Mouse (Mus musculus): ENCODE measurements at regions not wholly inside any gene's neighbourhood (a gene's known extent, or its start where the extent isn't known, plus 50 kb on each side); places are given as distances from the start of the nearest gene placed in this dataset.

GRCm38 (mm10) chr15:67048621-67049020 lies 547.9 kb upstream of the Lrrc6 start:
- Histone ChIP-seq H3K4me3 (ENCODE audit: low read depth, low read length) (no peak overlapping the region), H3K9me3 (replicated peaks) (no peaks in the 10 kb centered on the region), H3K4me1 (ENCODE audit: insufficient read depth, low read depth, low read length) (peaks cover 4% of the 10 kb centered on the region; the same call in 1 of the 2 replicates), H3K36me3 (replicated peaks) (no peaks in the 10 kb centered on the region), H3K27me3 (ENCODE audit: insufficient read depth, low read length) (peaks cover 19% of the 10 kb centered on the region)
- peak; percentile 28; the same call in 1 of the 2 replicates for ATAC-seq (ENCODE audit: extremely low read depth, insufficient number of reproducible peaks, low FRiP score, poor library complexity, severe bottlenecking)
- DNase-seq (ENCODE audit: low spot score): no peak
- TF ChIP-seq CTCF (IDR thresholded peaks at IDR 0.05; ENCODE audit: low read depth, low read length) (no peak), GATA1 (IDR thresholded peaks at IDR 0.05; ENCODE audit: borderline replicate concordance, low read length) (no peak), GATA2 (IDR thresholded peaks at IDR 0.05; ENCODE audit: borderline replicate concordance, low read depth, low read length) (no peak), POLR2AphosphoS5 (IDR thresholded peaks at IDR 0.05; ENCODE audit: insufficient replicate concordance, low read depth, low read length) (no peak), TAL1 (conservative IDR thresholded peaks at IDR 0.05; ENCODE audit: low read depth, low read length) (no peak)

- Histone ChIP-seq H3K9me3 (replicated peaks) (no peaks in the 10 kb centered on the region), H3K27me3 (ENCODE audit: insufficient read depth, low read length) (peaks cover 19% of the 10 kb centered on the region), H3K4me1 (ENCODE audit: insufficient read depth, low read depth, low read length) (peaks cover 4% of the 10 kb centered on the region; the same call in 1 of the 2 replicates), H3K36me3 (replicated peaks) (no peaks in the 10 kb centered on the region), H3K4me3 (ENCODE audit: low read depth, low read length) (no peak overlapping the region)
- DNase-seq (ENCODE audit: low spot score): no peak
- ATAC-seq (ENCODE audit: extremely low read depth, insufficient number of reproducible peaks, low FRiP score, poor library complexity, severe bottlenecking): no peak
- TF ChIP-seq POLR2AphosphoS5 (IDR thresholded peaks at IDR 0.05; ENCODE audit: insufficient replicate concordance, low read depth, low read length): no peak
- no peak for TF ChIP-seq CTCF (IDR thresholded peaks at IDR 0.05; ENCODE audit: low read depth, low read length)
- TF ChIP-seq GATA2 (IDR thresholded peaks at IDR 0.05; ENCODE audit: borderline replicate concordance, low read depth, low read length): no peak
- no peak for TF ChIP-seq TAL1 (conservative IDR thresholded peaks at IDR 0.05; ENCODE audit: low read depth, low read length)
- no peak for TF ChIP-seq GATA1 (IDR thresholded peaks at IDR 0.05; ENCODE audit: borderline replicate concordance, low read length)
Measured at GRCm38 (mm10) chr15:67048148-67048547, 547.4 kb upstream of the Lrrc6 start.

- H3K36me3 ChIP-seq (replicated peaks): no peaks in the 10 kb centered on the region
- H3K27me3 ChIP-seq (ENCODE audit: insufficient read depth, low read length): peaks cover 22% of the 10 kb centered on the region
- peaks cover 5% of the 10 kb centered on the region; the same call in 1 of the 2 replicates for H3K4me1 ChIP-seq (ENCODE audit: insufficient read depth, low read depth, low read length)
- no peak for TF ChIP-seq POLR2AphosphoS5 (IDR thresholded peaks at IDR 0.05; ENCODE audit: insufficient replicate concordance, low read depth, low read length)
- TF ChIP-seq GATA2 (IDR thresholded peaks at IDR 0.05; ENCODE audit: borderline replicate concordance, low read depth, low read length): no peak
- no peak for TF ChIP-seq TAL1 (conservative IDR thresholded peaks at IDR 0.05; ENCODE audit: low read depth, low read length)
- no peak for TF ChIP-seq GATA1 (IDR thresholded peaks at IDR 0.05; ENCODE audit: borderline replicate concordance, low read length)
- TF ChIP-seq CTCF (IDR thresholded peaks at IDR 0.05; ENCODE audit: low read depth, low read length): no peak
- no peak for DNase-seq (ENCODE audit: low spot score)
- ATAC-seq (ENCODE audit: extremely low read depth, insufficient number of reproducible peaks, low FRiP score, poor library complexity, severe bottlenecking): no peak
- no peak overlapping the region for H3K4me3 ChIP-seq (ENCODE audit: low read depth, low read length)
- no peaks in the 10 kb centered on the region for H3K9me3 ChIP-seq (replicated peaks)
Measured at GRCm38 (mm10) chr15:67045920-67046804, 545.5 kb upstream of the Lrrc6 start.

DNA sequence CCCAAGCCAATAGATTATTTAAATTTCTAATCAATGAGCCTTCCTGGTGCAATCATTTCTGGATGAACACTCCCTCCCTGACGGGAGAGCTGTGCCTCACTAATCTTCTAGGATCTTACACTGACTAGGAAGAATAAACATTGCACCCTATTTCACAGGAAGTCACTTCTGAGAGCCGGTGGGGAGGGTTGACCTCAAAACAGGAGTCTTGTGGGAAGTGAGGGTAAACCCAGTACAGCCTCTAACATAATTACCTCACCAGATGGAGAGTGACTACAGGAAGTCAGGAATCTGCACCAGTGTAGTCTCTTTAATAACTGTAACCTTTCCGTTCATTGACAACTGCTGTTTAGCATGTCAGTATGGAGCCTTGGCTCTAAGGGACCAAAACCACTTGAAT lies 544.6 kb upstream of the Lrrc6 start:
- ATAC-seq (ENCODE audit: extremely low read depth, insufficient number of reproducible peaks, low FRiP score, poor library complexity, severe bottlenecking) (no peak; the same call in 1 of the 2 replicates), DNase-seq (ENCODE audit: low spot score) (no peak)
- no peak for TF ChIP-seq POLR2AphosphoS5 (IDR thresholded peaks at IDR 0.05; ENCODE audit: insufficient replicate concordance, low read depth, low read length)
- TF ChIP-seq TAL1 (conservative IDR thresholded peaks at IDR 0.05; ENCODE audit: low read depth, low read length): no peak
- no peak for TF ChIP-seq CTCF (IDR thresholded peaks at IDR 0.05; ENCODE audit: low read depth, low read length)
- no peak for TF ChIP-seq GATA2 (IDR thresholded peaks at IDR 0.05; ENCODE audit: borderline replicate concordance, low read depth, low read length)
- TF ChIP-seq GATA1 (IDR thresholded peaks at IDR 0.05; ENCODE audit: borderline replicate concordance, low read length): no peak
- Histone ChIP-seq H3K4me1 (ENCODE audit: insufficient read depth, low read depth, low read length) (peaks cover 11% of the 10 kb centered on the region), H3K27me3 (ENCODE audit: insufficient read depth, low read length) (peaks cover 22% of the 10 kb centered on the region), H3K9me3 (replicated peaks) (no peaks in the 10 kb centered on the region), H3K36me3 (replicated peaks) (no peaks in the 10 kb centered on the region), H3K4me3 (ENCODE audit: low read depth, low read length) (no peak overlapping the region)

- H3K9me3 ChIP-seq (replicated peaks): no peaks in the 10 kb centered on the region
- ATAC-seq (ENCODE audit: extremely low read depth, insufficient number of reproducible peaks, low FRiP score, poor library complexity, severe bottlenecking) (no peak), DNase-seq (ENCODE audit: low spot score) (no peak)
- peaks cover 22% of the 10 kb centered on the region for H3K27me3 ChIP-seq (ENCODE audit: insufficient read depth, low read length)
- no peak for TF ChIP-seq GATA1 (IDR thresholded peaks at IDR 0.05; ENCODE audit: borderline replicate concordance, low read length)
- H3K4me1 ChIP-seq (ENCODE audit: insufficient read depth, low read depth, low read length): peaks cover 17% of the 10 kb centered on the region
- H3K36me3 ChIP-seq (replicated peaks): no peaks in the 10 kb centered on the region
- no peak overlapping the region for H3K4me3 ChIP-seq (ENCODE audit: low read depth, low read length)
Measured at GRCm38 (mm10) chr15:67044806-67045205, 544.1 kb upstream of the Lrrc6 start.

DNA sequence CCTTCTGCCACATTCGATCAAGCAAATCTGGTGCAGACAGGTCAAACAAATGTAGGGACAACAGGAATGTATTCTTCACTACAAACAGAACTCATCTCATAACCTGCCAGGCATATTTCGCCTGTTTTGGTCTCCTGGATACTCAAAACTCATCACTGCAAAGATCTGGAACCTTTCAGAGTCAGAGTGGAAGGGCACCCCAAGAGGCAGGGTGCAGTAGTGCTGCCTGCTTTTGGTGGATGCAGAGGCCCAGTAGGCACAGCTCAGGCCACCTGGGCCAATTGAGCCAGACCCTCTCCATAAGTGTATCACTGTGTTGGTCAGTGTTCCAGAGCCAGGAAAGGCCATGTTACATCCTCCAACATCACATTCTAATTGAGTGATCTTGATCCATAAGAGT lies 541.4 kb upstream of the Lrrc6 start:
- peaks cover 32% of the 10 kb centered on the region for H3K4me1 ChIP-seq (ENCODE audit: insufficient read depth, low read depth, low read length)
- H3K4me3 ChIP-seq (ENCODE audit: low read depth, low read length): no peak overlapping the region
- H3K27me3 ChIP-seq (ENCODE audit: insufficient read depth, low read length): peaks cover 16% of the 10 kb centered on the region; the same call in 1 of the 2 replicates
- H3K36me3 ChIP-seq (replicated peaks): no peaks in the 10 kb centered on the region
- TF ChIP-seq GATA1 (IDR thresholded peaks at IDR 0.05; ENCODE audit: borderline replicate concordance, low read length) (no peak), CTCF (IDR thresholded peaks at IDR 0.05; ENCODE audit: low read depth, low read length) (peak; percentile 37; the same call in 1 of the 2 replicates)
- DNase-seq (ENCODE audit: low spot score) (peak; percentile 13), ATAC-seq (ENCODE audit: extremely low read depth, insufficient number of reproducible peaks, low FRiP score, poor library complexity, severe bottlenecking) (no peak)
- H3K9me3 ChIP-seq (replicated peaks): no peaks in the 10 kb centered on the region

All from G1E (cell line).